Mouse (Mus musculus): Measurements from ENCODE around the gene Man1a.

The Man1a gene

GRCm38 (mm10) chr10:54060587-54060986, 15.8 kb downstream of the Man1a start:
- no peak for DNase-seq

GRCm38 (mm10) chr10:54059679-54060249, 16.6 kb downstream of the Man1a start:
- no peak for DNase-seq

GRCm38 (mm10) chr10:54059092-54059496, 17.3 kb downstream of the Man1a start:
- DNase-seq = no peak

GRCm38 (mm10) chr10:54058657-54059056, 17.8 kb downstream of the Man1a start:
- no peak for DNase-seq

- DNase-seq = no peak
Measured at GRCm38 (mm10) chr10:54054188-54054587, 22.2 kb downstream of the Man1a start.

- no peak for DNase-seq
Measured at GRCm38 (mm10) chr10:54047885-54048284, 28.5 kb downstream of the Man1a start.

GRCm38 (mm10) chr10:54043358-54043757, 33.1 kb downstream of the Man1a start:
- DNase-seq = no peak

GRCm38 (mm10) chr10:54042212-54042840, 34.1 kb downstream of the Man1a start:
- no peak for DNase-seq

GRCm38 (mm10) chr10:54040261-54041165, 35.9 kb downstream of the Man1a start:
- no peak for DNase-seq

- no peak for DNase-seq
Measured at GRCm38 (mm10) chr10:54039754-54040153, 36.7 kb downstream of the Man1a start.

- DNase-seq = no peak
Measured at GRCm38 (mm10) chr10:54038734-54039133, 37.7 kb downstream of the Man1a start.

GRCm38 (mm10) chr10:54038180-54038579, 38.2 kb downstream of the Man1a start:
- no peak for DNase-seq

GRCm38 (mm10) chr10:54037348-54038010, 38.9 kb downstream of the Man1a start:
- DNase-seq = no peak

GRCm38 (mm10) chr10:54035586-54035985, 40.8 kb downstream of the Man1a start:
- DNase-seq = no peak

GRCm38 (mm10) chr10:54034779-54035178, 41.6 kb downstream of the Man1a start:
- DNase-seq = no peak

GRCm38 (mm10) chr10:54032316-54033092, 43.9 kb downstream of the Man1a start:
- peak; percentile 7 for DNase-seq

- DNase-seq = no peak
Measured at GRCm38 (mm10) chr10:54028866-54029265, 47.5 kb downstream of the Man1a start.

GRCm38 (mm10) chr10:54026738-54027427, 49.5 kb downstream of the Man1a start:
- no peak for DNase-seq

- no peak for DNase-seq
Measured at GRCm38 (mm10) chr10:54026101-54026500, 50.3 kb downstream of the Man1a start.

GRCm38 (mm10) chr10:54017904-54018454, 58.4 kb downstream of the Man1a start:
- DNase-seq = no peak

GRCm38 (mm10) chr10:54014116-54014758, 62.2 kb downstream of the Man1a start:
- no peak for DNase-seq

Measured in cerebellum, adult 9-10 months (tissue).